Mouse (Mus musculus): Measurements from ENCODE around the gene Gm4027.
"Not testable (repeated sequence)": the region's sequence is repeated elsewhere in the genome, so short reads cannot be mapped to it uniquely, and the experiment has no call there.

Gene Gm4027

DNA sequence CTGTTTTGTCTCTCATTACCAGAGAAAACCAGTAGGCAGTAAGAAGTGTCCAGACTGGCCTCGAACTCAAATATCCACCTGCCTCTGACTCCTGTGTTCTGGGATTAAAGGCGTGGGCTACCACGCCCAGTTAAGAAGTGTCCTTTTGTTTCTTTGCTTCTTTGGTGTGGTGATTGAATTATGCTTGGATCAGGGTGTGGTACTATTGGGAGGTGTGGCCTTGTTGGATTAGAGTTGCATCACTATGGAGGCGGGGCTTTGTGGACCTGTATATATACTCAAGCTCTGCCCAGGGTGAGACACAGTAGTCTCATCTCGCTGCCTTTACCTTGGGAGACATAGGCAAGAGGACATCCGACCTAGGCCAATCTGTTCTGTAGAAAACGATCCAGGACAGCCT lies at the start of gene Gm4027:
Gene Gm4027, plus strand, starts transcription at position 301 of the 400 bp plus-strand sequence.
- H3K36me3 ChIP-seq (ENCODE audit: control insufficient read depth, insufficient read depth, low read length, poor library complexity, severe bottlenecking); H3K27me3 ChIP-seq (ENCODE audit: control insufficient read depth, insufficient read depth, low read length, poor library complexity, severe bottlenecking); DNase-seq (ENCODE audit: low read depth, low spot score): not testable (repeated sequence)

DNA sequence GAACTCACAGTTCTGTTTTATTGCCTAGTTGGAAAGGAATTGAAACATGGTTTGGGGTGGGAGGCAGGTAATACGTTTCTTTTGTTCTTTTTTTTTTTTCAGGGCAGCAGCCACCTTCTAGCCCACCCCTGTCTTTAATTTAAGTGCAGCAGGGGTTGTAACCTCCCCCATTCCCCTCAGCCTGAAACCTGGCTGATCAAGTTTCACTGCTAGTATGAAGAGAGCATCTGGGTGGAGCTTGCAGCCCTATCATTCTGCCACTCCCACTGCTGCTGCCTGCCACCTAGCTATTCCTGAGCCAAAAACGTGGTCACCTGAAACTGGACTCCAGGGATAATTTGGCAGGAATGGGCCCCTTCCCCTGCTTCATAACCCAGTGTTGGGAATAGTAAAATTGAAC lies 17.3 kb upstream of the Gm4027 start:
- DNase-seq (ENCODE audit: low read depth, low spot score); H3K36me3 ChIP-seq (ENCODE audit: control insufficient read depth, insufficient read depth, low read length, poor library complexity, severe bottlenecking); H3K27me3 ChIP-seq (ENCODE audit: control insufficient read depth, insufficient read depth, low read length, poor library complexity, severe bottlenecking): not testable (repeated sequence)

DNA sequence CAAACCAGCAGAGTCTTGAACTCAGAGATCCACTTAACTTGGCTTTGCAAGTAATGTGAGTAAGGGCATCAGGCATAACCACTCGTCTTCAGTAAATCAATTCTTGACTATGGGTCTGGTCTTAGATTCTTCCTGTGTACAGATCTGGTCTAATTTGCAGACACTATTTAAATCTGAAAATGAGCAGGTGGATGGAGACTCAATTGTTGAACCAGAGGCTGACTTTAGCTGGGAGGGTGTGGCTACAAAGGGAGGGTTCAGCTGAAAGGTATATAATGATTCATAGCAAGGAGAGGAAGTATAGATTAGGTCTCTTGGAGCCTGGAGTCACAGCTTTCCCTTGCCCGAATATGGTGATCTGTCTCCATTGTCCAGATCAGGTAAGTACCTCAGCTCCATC lies 16.3 kb upstream of the Gm4027 start, which contains the start of gene Oog1:
Gene Oog1, plus strand, starts transcription at position 301 of the 400 bp plus-strand sequence.
- not testable (repeated sequence) for H3K27me3 ChIP-seq (ENCODE audit: control insufficient read depth, insufficient read depth, low read length, poor library complexity, severe bottlenecking); DNase-seq (ENCODE audit: low read depth, low spot score); H3K36me3 ChIP-seq (ENCODE audit: control insufficient read depth, insufficient read depth, low read length, poor library complexity, severe bottlenecking)

DNA sequence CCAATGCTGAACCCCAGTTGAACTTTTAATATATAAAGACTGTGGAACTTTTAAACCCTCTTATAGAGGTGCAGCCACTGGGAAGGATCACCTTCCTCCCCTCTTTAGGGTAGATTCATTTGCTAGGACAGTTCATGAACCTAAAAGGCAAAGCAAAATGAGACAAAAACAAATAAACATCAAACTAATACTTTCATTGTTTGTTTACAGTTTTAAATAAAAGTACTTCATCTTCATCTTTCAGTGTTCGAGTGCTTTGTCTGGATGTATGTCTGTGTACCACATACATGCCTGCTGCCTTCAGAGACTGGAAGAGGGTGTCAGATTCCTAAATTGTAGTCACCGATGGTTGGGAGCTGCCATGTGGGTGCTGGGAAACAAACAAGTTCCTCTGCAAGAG lies 25.9 kb downstream of the Gm4027 start, which contains the start of gene Gm16381:
Gene Gm16381, minus strand, starts transcription at position 101 of the 400 bp plus-strand sequence.
- H3K27me3 ChIP-seq (ENCODE audit: control insufficient read depth, insufficient read depth, low read length, poor library complexity, severe bottlenecking); H3K36me3 ChIP-seq (ENCODE audit: control insufficient read depth, insufficient read depth, low read length, poor library complexity, severe bottlenecking); DNase-seq (ENCODE audit: low read depth, low spot score): not testable (repeated sequence)

DNA sequence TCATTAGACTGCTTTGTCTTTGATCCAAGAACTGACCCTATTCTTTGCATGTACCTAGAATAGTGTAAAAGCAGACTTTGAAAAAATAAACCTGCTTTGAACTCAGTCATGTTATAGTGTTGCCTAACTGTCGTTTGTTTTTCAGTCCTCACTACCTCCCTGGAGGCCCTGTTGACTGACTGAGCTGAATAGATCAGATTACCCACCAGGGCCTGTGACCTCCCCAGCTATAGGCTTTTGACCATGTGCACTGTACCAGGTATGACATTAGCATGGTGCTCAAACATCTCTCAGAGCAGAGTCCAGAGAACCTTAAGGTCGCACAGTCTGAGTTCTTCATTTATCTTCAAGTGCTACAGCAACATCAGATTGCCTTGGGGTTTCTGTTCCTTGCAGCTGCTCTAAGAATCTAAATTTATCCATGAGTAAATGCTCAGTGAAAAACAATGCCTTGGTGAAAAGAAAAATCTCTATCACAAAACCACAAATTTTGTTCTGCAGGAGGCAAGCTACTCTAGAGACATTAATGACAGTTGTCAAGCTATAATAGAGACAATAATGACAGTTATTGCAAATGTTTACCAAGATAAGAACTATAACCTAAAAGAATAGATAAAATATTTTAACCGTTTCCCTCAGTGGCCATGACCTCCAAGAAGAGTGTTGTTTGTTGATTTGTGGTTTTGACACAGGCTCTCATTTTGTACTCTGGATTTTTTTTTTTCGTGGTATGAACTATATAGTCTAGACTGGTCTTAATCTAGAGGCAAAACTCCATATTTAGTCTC lies 34.4 kb downstream of the Gm4027 start:
- H3K27me3 ChIP-seq (ENCODE audit: control insufficient read depth, insufficient read depth, low read length, poor library complexity, severe bottlenecking); H3K36me3 ChIP-seq (ENCODE audit: control insufficient read depth, insufficient read depth, low read length, poor library complexity, severe bottlenecking); DNase-seq (ENCODE audit: low read depth, low spot score): not testable (repeated sequence)

All from splenic B cell, adult 2 months (primary cell).